Mouse (Mus musculus): ENCODE data around the gene Tmem176a.

- TF ChIP-seq CTCF (IDR thresholded peaks at IDR 0.05; ENCODE audit: insufficient read depth, low read depth, low read length) (no peak), POLR2A (IDR thresholded peaks at IDR 0.05; ENCODE audit: insufficient read depth, low read depth, low read length) (no peak)
These were observed 2.2 kb upstream of the Tmem176a start for GRCm38 (mm10) chr6:48838321-48839080.
